Mouse (Mus musculus) MEL (cell line): ENCODE data around the gene Ppp1r11. TPM values are rescaled to one million over a fixed set of nuclear protein-coding genes. Genes with fewer than 3 reads are reported as not detected.

Experiments
- DNase-seq: peaks from one replicate; pipeline ENCODE4 v3.0.0; 2011; ENCODE audit warnings: low read depth, low spot score
- H3K27ac ChIP-seq: 2 replicates; pipeline ENCODE4 v1.5.1; 2012; ENCODE audit warnings: low read depth, mild to moderate bottlenecking, control low read depth, low read length, moderate library complexity; ENCODE audit not compliant: control insufficient read depth
- H3K27me3 ChIP-seq, 2 experiments: fragments of 150-350 bp in 1 of 2; sonication (generic) in 1 of 2; 2 replicates each; pipeline ENCODE4 v1.6.1; 2012; ENCODE audit warnings: low read length in 2 of 2, mild to moderate bottlenecking in 2 of 2, improper control_type of control experiment in 1 of 2, moderate library complexity in 1 of 2; ENCODE audit not compliant: insufficient read depth in 2 of 2, control insufficient read depth in 1 of 2
- H3K36me3 ChIP-seq, 2 experiments: 2 replicates each; pipeline ENCODE4 v1.6.1; 2012 to 2014; ENCODE audit warnings: low read length in 2 of 2, improper control_type of control experiment in 1 of 2, inconsistent platforms in 1 of 2, mild to moderate bottlenecking in 1 of 2; ENCODE audit not compliant: insufficient read depth in 2 of 2, control insufficient read depth in 1 of 2
- H3K4me1 ChIP-seq, 2 experiments: fragments of 150-350 bp in 1 of 2; sonication (generic) in 1 of 2; 2 replicates each; pipeline ENCODE4 v1.6.1; 2012; ENCODE audit warnings: low read length in 2 of 2, improper control_type of control experiment in 1 of 2, mild to moderate bottlenecking in 1 of 2; ENCODE audit not compliant: insufficient read depth in 2 of 2, control insufficient read depth in 1 of 2
- H3K4me3 ChIP-seq, 2 experiments: fragments of 150-350 bp in 1 of 2; sonication (generic) in 1 of 2; 2 replicates each; pipeline ENCODE4 v1.5.1; 2012; ENCODE audit warnings: low read depth in 2 of 2, low read length in 2 of 2, mild to moderate bottlenecking in 2 of 2, moderate library complexity in 2 of 2, control low read depth in 1 of 2, improper control_type of control experiment in 1 of 2; ENCODE audit not compliant: control insufficient read depth in 1 of 2, insufficient read depth in 1 of 2
- H3K79me2 ChIP-seq: 2 replicates; pipeline ENCODE4 v1.6.1; 2012; ENCODE audit warnings: mild to moderate bottlenecking, low read length, moderate library complexity; ENCODE audit not compliant: control insufficient read depth, poor library complexity, insufficient read depth
- H3K9ac ChIP-seq: 2 replicates; pipeline ENCODE4 v1.6.1; 2012; ENCODE audit warnings: low read depth, mild to moderate bottlenecking, control low read depth, low read length, moderate library complexity; ENCODE audit not compliant: control insufficient read depth, poor library complexity, severe bottlenecking
- H3K9me3 ChIP-seq: fragments of 150-350 bp; sonication (generic); replicated peaks from 2 replicates; pipeline ENCODE4 v1.6.1; 2012; ENCODE audit warnings: mild to moderate bottlenecking, low read length, improper control_type of control experiment, moderate library complexity; ENCODE audit not compliant: insufficient read depth
- BHLHE40 ChIP-seq: IDR thresholded peaks from 2 replicates; pipeline ENCODE4 v1.6.1; 2012; ENCODE audit warnings: low read depth, mild to moderate bottlenecking, inconsistent platforms, low read length, improper control_type of control experiment, borderline replicate concordance
- EP300 ChIP-seq, 2 experiments: IDR thresholded peaks; 2 replicates each; pipeline ENCODE4 v1.6.1; 2011; ENCODE audit warnings: improper control_type of control experiment in 2 of 2, low read length in 2 of 2, low read depth in 1 of 2, mild to moderate bottlenecking in 1 of 2
- ETS1 ChIP-seq: IDR thresholded peaks from 2 replicates; pipeline ENCODE4 v1.6.1; 2012; ENCODE audit warnings: low read depth, mild to moderate bottlenecking, inconsistent platforms, low read length, improper control_type of control experiment, moderate library complexity
- GABPA ChIP-seq: IDR thresholded peaks from 2 replicates; pipeline ENCODE4 v1.6.1; 2012; ENCODE audit warnings: low read depth, mild to moderate bottlenecking, inconsistent platforms, low read length, improper control_type of control experiment, moderate library complexity
- GATA1 ChIP-seq: IDR thresholded peaks from 2 replicates; pipeline ENCODE4 v1.6.1; 2011; ENCODE audit warnings: low read depth, low read length, improper control_type of control experiment
- JUND ChIP-seq: IDR thresholded peaks from 2 replicates; pipeline ENCODE4 v1.6.1; 2011; ENCODE audit warnings: low read depth, mild to moderate bottlenecking, improper control_type of control experiment, low read length
- MAX ChIP-seq: IDR thresholded peaks from 2 replicates; pipeline ENCODE4 v1.6.1; 2011; ENCODE audit warnings: low read length, improper control_type of control experiment
- MEF2A ChIP-seq: IDR thresholded peaks from 2 replicates; pipeline ENCODE4 v1.6.1; 2014; ENCODE audit warnings: low read depth, mild to moderate bottlenecking, inconsistent platforms, low read length, improper control_type of control experiment; ENCODE audit not compliant: poor library complexity, insufficient replicate concordance, severe bottlenecking; ENCODE audit errors: extremely low read depth
- MYC ChIP-seq: IDR thresholded peaks from 2 replicates; pipeline ENCODE4 v1.6.1; 2011; ENCODE audit warnings: low read depth, mild to moderate bottlenecking, low read length, improper control_type of control experiment, moderate library complexity
- NRF1 ChIP-seq: IDR thresholded peaks from 2 replicates; pipeline ENCODE4 v1.6.1; 2014; ENCODE audit warnings: low read depth, mild to moderate bottlenecking, inconsistent platforms, low read length, improper control_type of control experiment, moderate library complexity; ENCODE audit not compliant: poor library complexity, insufficient read depth, severe bottlenecking
- POLR2AphosphoS5 ChIP-seq: IDR thresholded peaks from 2 replicates; pipeline ENCODE4 v1.6.1; 2012; ENCODE audit warnings: low read depth, borderline replicate concordance, mild to moderate bottlenecking, inconsistent platforms, low read length, moderate library complexity, mixed read lengths
- TAL1 ChIP-seq: IDR thresholded peaks from 2 replicates; pipeline ENCODE4 v1.6.1; 2012; ENCODE audit warnings: mild to moderate bottlenecking, inconsistent platforms, low read length, moderate library complexity, mixed read lengths
- UBTF ChIP-seq: IDR thresholded peaks from 2 replicates; pipeline ENCODE4 v1.6.1; 2012; ENCODE audit warnings: low read depth, mild to moderate bottlenecking, inconsistent platforms, low read length, improper control_type of control experiment, moderate library complexity, borderline replicate concordance; ENCODE audit not compliant: insufficient read depth
- USF1 ChIP-seq: IDR thresholded peaks from 2 replicates; pipeline ENCODE4 v1.6.1; 2014; ENCODE audit warnings: low read depth, mild to moderate bottlenecking, inconsistent platforms, low read length, improper control_type of control experiment, moderate library complexity
- ZMIZ1 ChIP-seq: IDR thresholded peaks from 2 replicates; pipeline ENCODE4 v1.6.1; 2012; ENCODE audit warnings: low read depth, mild to moderate bottlenecking, inconsistent platforms, low read length, improper control_type of control experiment, moderate library complexity
- polyA plus RNA-seq, 2 experiments: library from polyadenylated mRNA; stranded (reverse) in 1 of 2; unstranded in 1 of 2; fragments of >175 nt in 1 of 2; fragments of >200 nt in 1 of 2; gene quantifications; 2 replicates each; pipeline versions ENCODE4 v1.2.1 to v1.2.4; 2012; ENCODE audit warnings: low replicate concordance in 2 of 2, low read depth in 1 of 2; ENCODE audit not compliant: insufficient read length in 2 of 2, insufficient read depth in 1 of 2, missing spikeins in 1 of 2
- total RNA-seq: library from RNA; depleted of rRNA; stranded (reverse); fragments of 300-350 nt; gene quantifications from 2 replicates; pipeline ENCODE4 v1.2.3, GENCODE M21; 2012

Gene Ppp1r11
- total and polyA plus RNA-seq, 3 experiments, result 138 to 146 TPM; not detected in 1

- TF ChIP-seq UBTF (no peak), POLR2AphosphoS5 (no peak), BHLHE40 (no peak), GABPA (no peak)
Measured at GRCm38 (mm10) chr17:36950981-36951947, at the start of gene Ppp1r11 (continued).

GRCm38 (mm10) chr17:37000863-37001262 lies 49.3 kb upstream of the Ppp1r11 start, which contains the start of gene Zfp57:
TSS of gene Zfp57 (plus strand) at chr17:37001163.
- DNase-seq, result no peak
- no peak within 1 kb of the TSS for H3K9ac ChIP-seq
- no peaks in the 10 kb centered on the region for H3K9me3 ChIP-seq
- no peak within 1 kb of the TSS for H3K4me3 ChIP-seq
- no peaks in the 10 kb centered on the region for H3K4me1 ChIP-seq
- H3K36me3 ChIP-seq, result no peaks in the 10 kb centered on the region
- TF ChIP-seq MYC, result no peak
- TF ChIP-seq JUND, result no peak
- no peak for TF ChIP-seq NRF1
- no peak for TF ChIP-seq EP300 (IDR thresholded peaks at IDR 0.05; ENCODE audit: low read depth in 1 of 2, low read length in 2 of 2)
- TF ChIP-seq POLR2AphosphoS5, result no peak
- TF ChIP-seq USF1, result no peak
- TF ChIP-seq MAX, result no peak
- TF ChIP-seq ETS1, result no peak
- TF ChIP-seq ZMIZ1, result no peak
- TF ChIP-seq GABPA, result no peak
- no peak for TF ChIP-seq TAL1
- no peak for TF ChIP-seq MEF2A
- TF ChIP-seq, all 39 proteins: peak for 0
- Histone ChIP-seq H3K27me3 (peaks cover 0 to 2% of the 10 kb centered on the region in 2 experiments; a peak in 2 of 4 replicates), H3K27ac (no peak within 1 kb of the TSS), H3K79me2 (no peaks in the 10 kb centered on the region)

GRCm38 (mm10) chr17:36998477-36998876 lies 46.9 kb upstream of the Ppp1r11 start:
- Histone ChIP-seq H3K79me2 (no peaks in the 10 kb centered on the region), H3K36me3 (no peaks in the 10 kb centered on the region; a peak in 1 of 4 replicates), H3K4me3 (no peak overlapping the region), H3K9me3 (no peaks in the 10 kb centered on the region), H3K27ac (no peak overlapping the region), H3K9ac (no peak overlapping the region)
- no peak for TF ChIP-seq TAL1
- TF ChIP-seq GATA1, result no peak
- TF ChIP-seq, all 39 proteins: peak for 0
- no peak for DNase-seq
- H3K4me1 ChIP-seq, result 0 out of 4 replicates have a peak, but pooled peaks cover 0 to 2% of the 10 kb centered on the region in 2 experiments
- H3K27me3 ChIP-seq, result no peaks in the 10 kb centered on the region
